Mouse (Mus musculus): ENCODE data around the gene Muc13. TPM values are rescaled to one million over a fixed set of nuclear protein-coding genes. Genes with fewer than 3 reads are reported as not detected.
A peak's percentile ranks its signal among the peaks of the same experiment; 100 is the strongest.

Muc13 gene
- 185 and 198 TPM in 2 replicates for total RNA-seq (2017)

DNA sequence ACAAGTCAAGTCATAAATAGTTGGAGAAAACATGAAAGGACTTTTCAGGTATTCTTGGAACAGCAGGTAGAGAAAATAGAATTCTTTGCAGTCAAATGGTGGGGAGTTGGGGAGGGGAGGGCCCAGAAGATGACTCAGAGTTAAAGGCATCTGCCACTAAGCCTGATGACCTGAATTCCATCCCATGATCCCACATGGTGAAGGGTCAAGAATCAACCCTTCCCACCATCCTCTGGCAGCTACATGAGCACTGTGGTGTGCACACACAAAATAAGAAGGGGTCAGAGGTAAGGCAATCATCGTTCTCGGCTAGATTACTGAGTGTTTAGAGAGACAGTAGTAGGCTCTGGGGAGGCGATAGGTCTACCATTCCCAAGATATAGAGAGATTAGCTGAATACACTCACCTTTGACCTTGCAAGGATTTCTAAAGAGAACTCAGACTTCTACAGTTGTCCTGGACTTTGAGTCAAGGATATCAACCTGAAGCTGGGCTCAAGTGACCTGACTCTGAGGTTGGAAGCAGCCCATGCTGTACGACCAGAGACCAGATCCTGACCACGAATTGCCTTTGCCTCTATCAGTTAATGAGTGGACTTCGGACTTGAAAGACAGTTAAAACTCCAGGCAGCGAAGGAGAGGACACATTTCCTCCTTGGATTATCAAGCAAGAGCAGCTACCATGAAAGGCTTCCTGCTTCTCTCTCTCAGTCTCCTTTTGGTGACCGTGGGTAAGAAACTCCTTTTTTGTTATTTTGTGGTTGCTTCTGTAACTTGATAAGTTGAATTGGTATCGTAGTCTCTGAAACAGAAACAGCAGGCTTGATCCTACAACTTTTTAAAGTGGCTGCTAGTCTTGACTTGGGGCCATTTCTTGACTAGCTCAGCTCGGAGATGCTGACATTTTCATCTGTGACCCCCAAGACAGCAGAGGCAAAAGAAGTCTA is at the start of gene Muc13:
Muc13 (plus strand) TSS at position 192 of the 946 bp plus-strand sequence.
- peak; percentile 26 for ATAC-seq (replicated peaks; ENCODE audit: low read depth, poor library complexity, severe bottlenecking)

DNA sequence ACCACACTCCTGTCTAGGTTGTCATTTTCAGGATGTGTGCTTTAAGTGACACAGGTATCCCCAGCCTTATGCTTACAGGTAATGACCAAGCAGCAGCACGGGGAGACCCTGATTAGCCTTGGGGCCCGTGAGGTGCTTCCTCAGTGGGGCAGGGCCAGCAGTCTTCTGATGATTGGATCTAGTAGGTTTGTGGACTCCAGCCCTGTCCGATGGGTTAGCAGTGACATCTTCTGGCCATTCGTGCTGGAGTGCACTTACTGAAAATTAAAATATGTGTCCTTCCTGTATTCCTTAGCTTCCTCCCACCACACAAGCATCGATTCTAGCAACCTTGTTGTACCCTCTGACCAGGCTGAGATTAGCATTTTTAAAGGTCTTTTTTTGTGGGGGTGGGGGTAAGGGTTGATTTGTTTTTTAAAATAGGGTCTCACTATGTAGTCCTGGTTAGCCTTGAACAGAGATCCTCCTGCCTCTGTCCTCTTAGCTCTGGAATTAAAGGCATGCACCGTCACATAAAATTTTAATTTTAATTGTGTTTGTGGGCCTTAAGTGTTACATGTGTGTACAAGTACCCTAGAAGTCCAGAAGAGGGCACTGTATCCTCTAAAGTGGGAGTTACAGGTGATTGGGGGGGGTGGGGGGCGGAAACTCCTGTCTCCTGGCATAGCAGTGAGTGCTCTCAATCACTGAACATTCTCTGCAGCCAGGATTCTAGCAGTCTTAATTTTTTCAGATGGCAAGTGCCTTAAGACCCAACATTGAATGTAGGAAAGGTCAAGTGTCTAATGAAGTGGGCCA is 49.0 kb upstream of the Muc13 start:
- ATAC-seq (replicated peaks; ENCODE audit: low read depth, poor library complexity, severe bottlenecking): peak; percentile 34

DNA sequence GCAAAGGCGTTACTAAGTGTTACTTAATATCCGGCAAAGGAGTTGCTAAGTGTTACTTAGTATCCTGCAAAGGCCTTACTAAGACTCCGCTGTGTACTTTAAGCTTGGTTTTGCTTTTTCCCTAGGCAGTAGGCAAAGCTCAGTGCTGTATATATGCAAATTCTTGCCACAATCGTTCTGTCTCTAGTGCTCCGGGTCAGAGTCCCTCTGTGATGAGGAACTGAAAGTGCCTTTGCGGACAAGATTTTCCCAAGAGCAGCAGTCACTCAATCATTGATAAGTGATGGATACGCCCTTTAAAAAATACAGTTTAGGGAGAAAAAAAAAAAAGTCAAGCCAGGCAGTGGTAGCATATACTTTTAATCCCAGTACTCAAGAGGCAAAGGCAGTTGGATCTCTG is 48.4 kb upstream of the Muc13 start:
- peak; percentile 64 for ATAC-seq (replicated peaks; ENCODE audit: low read depth, poor library complexity, severe bottlenecking)

DNA sequence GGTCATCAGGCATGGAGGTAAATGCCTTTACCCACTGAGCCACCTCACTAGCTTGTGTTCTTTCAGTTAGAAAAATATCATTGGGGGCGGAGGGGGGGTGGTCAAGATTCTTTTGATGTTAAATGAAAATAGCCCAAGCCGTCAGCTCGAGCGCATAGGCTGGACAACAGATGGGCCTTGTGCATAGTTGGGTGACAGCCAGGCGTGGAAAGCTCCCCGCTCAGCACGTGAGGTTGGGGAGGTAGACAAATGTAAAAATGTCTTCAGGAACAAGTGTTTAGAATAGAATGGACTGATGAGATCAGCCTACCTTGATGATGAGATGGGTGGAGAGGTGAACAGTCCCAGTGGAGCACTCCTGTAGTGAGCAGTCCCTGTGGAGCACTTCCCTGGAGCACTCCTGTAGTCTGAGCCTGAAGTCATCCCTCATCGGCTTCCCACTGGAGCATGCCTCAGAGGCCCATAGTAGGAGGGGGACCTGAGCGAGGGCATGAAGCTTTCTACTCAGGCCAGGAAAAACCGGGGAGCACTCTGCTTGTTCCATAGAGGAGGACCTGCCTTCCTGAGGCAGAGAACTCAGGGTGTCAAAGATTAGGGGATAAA is 47.7 kb upstream of the Muc13 start:
- no peak for ATAC-seq (replicated peaks; ENCODE audit: low read depth, poor library complexity, severe bottlenecking)

DNA sequence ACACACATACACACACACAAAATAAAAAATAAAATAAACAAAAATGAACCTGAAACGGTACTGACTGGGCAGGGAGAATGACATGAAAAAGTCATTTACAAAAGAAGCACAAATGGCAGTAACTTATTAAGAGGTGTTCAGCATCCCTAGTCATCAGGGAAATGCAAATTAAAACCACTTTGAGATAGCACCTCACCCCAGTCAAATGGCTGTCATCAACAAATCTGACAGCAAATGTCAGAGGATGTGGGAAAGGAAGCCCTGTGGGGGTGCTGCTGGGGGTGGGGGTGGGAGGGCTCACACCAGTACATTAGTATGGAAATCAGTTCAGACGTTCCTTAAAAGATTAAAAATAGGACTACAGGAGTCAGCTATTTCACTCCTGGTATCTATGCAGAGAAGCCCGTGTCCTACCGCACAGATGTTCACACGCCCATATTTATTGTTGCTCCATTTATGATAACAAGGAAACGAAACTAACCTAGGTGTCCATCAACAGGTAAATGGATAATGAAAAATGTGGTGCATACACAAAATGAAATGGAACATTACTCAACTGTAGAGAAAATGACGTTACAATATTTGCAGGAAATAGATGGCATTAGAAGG is 46.4 kb upstream of the Muc13 start:
- no peak for ATAC-seq (replicated peaks; ENCODE audit: low read depth, poor library complexity, severe bottlenecking)

DNA sequence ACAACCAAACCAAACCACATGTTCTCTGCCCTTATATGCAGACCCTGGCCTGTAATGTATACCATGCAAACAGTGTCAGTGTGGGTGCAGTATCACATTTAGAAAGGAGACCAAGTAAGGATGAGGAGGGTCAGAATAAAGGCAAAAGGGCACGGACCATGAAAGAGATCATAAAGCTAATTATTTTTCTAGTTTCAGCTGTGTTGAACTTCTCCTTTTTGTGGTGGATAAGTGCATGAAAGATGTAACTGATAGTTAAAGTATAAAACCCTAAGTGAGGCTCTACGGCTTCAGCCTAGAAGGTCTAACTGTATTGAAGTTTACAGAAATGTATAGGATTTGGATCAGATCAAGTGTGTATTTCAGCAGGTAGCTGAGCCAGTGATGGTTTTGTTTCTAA is 45.8 kb upstream of the Muc13 start:
- ATAC-seq (replicated peaks; ENCODE audit: low read depth, poor library complexity, severe bottlenecking): no peak

DNA sequence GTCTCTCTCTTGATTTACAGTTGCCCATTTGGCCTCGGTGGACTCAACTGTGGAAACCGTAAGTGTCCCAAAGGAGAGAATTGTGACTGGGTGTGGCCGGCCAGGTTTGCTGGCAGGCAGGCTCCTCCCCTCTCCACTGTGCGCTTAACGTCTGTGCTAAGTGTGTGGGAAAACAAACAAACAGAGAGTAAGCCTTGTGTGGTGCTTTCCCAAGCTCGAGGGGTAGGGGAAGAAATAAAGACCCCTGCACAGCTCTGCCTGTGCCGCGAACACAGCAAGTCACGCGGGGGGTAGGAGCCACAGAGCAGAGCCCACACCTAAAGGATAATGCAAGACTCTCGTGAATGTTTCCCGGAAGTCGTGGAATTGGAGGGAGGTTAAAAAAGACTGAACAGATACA is 42.7 kb upstream of the Muc13 start:
- peak; percentile 13 for ATAC-seq (replicated peaks; ENCODE audit: low read depth, poor library complexity, severe bottlenecking)

DNA sequence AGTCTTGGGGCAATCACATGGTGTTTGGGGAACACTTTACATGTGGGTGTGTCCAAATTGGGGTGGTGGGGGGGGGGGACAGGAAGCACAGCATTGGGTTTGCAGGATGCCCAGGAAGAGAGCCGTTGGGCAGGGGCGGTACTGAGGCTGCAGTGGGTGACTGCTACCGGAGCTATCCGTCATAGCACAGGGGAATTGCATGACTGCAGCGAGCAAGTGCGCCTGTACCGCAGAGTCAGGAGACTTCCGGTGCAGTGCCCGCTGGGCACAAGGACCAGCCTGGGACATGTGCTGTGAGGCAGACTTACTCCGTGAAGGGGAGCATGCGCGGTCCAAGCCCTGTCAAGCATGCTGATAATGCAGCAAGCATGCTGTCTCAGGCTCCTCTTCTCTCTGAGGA is 42.2 kb upstream of the Muc13 start:
- peak; percentile 78 for ATAC-seq (replicated peaks; ENCODE audit: low read depth, poor library complexity, severe bottlenecking)

DNA sequence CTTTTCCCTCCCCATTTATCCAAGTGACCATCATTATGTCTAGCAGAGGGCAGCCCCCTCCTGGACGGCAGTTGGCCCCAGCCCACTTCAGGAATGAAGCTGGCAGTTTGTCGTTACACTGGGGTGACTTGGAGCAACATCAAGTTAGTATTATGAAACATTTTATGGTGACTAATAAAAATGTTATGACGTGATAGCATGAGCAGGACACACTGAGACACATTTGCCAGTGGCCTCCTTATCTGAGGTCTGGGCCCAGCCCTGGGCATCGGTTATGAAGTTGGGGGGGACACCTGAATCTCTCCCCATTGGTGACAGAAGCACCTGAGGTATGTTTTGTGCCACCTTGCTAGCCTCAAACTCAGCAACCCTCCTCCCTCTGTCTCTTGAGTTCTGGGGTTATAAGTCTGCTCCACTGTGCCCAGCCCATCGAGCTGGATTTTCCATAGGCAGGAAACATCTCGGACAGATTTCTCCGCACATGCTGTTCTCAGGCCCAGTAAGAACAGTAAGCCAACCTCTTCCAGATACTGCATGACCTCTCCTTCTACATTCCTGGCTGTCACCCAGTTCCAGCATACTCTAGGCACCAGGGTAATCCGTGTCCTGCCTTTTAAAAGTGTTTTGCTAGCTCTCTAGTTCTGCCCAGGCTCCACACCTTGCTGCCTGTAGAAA is 40.8 kb upstream of the Muc13 start:
- no peak for ATAC-seq (replicated peaks; ENCODE audit: low read depth, poor library complexity, severe bottlenecking)

DNA sequence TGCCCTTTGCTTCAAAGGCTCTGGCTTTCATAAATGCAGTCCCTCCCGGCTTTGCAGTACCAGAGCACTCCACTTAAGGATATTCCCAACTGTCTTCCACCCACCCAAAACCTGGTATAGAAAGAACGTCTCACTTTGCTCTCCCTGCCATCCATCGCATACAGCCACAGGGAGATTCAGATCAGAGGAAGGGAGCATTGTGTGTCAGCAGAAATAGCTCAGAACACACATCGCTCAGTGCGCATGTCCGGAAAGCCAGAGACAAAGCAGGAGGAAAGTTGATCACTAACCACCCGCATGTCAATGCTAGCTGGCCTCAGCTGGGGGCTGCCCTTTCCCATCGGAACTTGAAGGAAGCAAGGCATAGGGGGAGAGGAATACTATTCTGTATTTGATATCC is 38.5 kb upstream of the Muc13 start:
- ATAC-seq (replicated peaks; ENCODE audit: low read depth, poor library complexity, severe bottlenecking): peak; percentile 23

DNA sequence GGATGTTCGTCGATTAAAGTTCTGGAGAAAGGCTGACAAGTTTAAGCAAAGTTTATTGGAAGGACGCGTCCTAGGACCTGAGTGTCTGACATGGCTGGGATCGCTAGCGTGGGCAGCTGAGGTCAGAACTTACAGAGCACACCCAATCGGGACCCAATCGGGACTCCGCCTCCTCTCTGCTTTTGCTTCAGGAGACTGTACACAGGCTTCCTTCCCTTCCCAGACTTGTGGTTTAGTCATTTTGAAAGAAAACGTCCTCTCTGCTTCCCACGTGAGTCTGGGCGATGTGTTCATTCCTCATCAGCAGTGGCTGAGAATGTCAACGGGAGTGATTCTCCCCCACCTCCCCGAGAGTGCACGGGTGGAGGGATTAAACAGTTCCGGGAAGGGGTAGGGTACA is 37.9 kb upstream of the Muc13 start:
- peak; percentile 37 for ATAC-seq (replicated peaks; ENCODE audit: low read depth, poor library complexity, severe bottlenecking)

DNA sequence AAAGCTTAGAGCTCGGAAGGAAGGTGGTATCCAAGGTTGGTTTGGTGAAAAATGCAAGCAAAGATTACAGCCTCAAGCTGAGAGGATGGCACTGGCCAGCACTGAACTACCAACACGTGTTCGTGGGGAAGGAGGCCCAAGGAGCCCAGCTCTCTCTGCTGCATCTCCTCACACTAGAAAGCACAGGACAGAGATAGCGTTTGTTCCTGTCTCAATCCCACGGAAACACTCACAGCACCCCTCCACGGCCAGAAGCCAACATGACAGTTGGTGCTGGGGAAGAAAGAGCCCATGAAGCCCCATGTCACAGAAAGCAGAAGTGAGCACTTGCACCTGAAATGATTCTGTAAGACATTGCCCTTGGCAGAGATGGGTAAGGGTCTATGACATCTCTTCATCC is 37.4 kb upstream of the Muc13 start:
- ATAC-seq (replicated peaks; ENCODE audit: low read depth, poor library complexity, severe bottlenecking): peak; percentile 57

DNA sequence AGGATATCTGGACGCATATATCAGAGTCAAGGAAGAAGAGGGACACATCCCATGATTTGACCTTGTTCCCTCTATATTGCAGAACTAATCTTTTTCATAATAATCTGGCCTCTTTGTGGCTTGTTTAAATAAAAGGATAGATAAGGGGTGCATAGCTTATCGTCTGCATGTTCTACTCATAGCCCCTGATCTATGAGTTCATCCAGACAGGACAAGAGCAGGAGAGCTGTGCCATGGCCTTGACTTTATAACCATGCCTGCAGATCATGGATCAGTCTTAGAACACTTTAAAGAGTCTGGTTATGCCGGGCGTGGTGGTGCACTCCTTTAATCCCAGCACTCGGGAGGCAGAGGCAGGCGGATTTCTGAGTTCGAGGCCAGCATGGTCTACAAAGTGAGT is 34.6 kb upstream of the Muc13 start:
- no peak for ATAC-seq (replicated peaks; ENCODE audit: low read depth, poor library complexity, severe bottlenecking)

DNA sequence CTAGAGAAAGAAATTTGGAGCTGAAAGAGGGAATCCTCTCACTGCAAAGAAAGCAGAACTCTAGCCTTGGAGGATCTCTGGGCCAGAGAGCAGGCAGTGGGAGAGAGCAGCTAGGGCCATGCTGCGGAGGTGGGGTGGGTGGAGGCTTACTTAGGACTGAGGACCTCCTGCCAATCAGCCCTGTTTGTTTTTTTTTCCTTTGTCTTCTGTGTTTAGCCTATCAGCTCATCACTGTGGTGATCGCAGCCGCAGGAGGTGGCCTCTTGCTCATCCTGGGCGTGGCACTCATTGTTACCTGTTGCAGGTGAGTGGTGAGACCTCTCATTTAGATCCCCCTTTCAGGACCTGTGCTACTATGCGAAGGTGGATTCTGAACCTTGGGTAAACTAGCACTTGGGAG is 33.3 kb upstream of the Muc13 start:
- no peak for ATAC-seq (replicated peaks; ENCODE audit: low read depth, poor library complexity, severe bottlenecking)

DNA sequence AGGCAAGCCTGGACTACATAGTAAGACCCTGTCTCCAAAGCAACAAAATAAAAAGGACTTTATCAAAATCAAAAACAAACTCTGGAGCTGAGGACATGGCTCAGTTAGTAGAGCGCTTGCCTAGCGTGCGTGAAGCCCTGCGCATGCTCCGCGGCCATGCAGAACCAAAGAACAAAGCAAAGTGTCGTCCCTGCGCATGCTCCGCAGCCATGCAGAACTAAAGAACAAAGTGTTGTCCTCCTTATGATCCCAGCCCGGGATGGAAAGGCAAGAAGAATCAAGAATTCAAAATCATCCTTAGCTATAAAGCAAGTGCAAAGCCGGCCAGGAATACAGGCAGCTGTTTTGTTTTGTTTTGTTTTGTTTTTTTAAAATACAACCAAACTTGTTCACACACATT is 32.8 kb upstream of the Muc13 start:
- ATAC-seq (replicated peaks; ENCODE audit: low read depth, poor library complexity, severe bottlenecking): no peak

DNA sequence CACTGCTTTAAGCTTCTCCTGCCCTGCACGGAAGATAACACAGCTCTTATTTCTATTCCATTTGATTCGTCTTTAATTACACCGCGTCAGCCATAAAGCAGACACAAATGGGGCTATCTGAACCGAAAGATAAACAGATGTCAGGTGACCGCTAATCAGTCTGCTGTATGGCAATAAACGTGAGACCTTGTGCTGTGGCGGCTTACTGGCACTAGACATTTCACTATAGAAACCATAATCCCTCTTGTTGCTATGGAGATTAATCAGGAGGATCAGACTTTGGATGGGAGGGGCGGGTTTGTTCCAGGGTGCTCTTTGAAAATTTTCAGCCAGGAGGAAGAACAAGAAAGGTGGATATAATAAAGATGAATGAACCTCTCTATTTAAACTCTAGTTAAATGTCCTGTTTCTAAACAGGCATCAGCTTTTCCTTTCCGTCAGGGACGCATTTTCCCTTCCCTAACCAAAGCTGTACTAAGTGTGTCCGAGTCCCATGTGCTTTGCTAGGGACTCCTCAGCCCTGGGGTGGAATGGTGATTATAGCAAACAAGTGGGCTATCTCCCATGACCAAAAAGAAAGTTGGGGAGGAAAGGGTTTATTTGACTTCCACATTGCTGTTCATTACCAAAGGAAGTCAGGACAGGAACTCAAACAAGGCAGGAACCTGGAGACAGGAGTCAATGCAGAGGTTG is 29.2 kb upstream of the Muc13 start:
- no peak; the same call in 1 of the 2 replicates for ATAC-seq (replicated peaks; ENCODE audit: low read depth, poor library complexity, severe bottlenecking)

DNA sequence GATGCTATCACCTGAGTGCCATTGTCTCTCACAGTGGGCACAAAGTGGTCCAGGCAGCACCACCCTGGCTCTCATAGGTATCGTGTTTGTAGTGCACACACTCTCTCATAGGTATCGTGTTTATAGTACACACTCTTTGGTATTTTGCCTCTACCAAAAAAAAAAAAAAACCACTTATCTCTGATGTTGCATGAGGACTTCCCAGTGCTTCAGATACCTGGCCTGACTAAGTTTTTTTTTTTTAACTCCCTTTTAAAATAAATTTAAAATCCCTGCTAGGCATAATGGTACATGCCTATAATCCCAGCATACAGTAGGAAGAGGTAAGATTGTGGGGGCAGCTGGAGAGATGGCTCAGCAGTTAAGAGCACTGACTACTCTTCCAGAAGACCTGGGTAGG is 28.4 kb upstream of the Muc13 start:
- ATAC-seq (replicated peaks; ENCODE audit: low read depth, poor library complexity, severe bottlenecking): no peak

DNA sequence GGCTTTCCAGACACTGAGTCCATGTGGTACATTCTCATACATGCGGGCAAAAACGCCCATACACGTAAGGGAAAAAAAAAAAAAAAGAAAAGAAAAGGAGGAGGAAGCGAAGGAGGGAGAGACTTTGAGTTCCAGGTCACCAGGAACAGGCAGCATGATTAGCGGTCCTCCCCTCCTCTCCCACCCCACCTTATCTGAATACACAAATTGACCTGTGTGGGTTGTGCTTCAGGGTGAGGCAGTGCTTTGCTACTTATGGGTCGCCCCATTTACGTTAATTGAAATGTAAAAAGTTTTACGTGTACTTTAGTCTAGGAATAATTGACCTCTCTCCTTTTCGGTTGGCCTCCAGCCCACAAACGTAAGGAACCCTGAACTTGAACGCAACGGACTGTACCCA is 27.5 kb upstream of the Muc13 start:
- no peak for ATAC-seq (replicated peaks; ENCODE audit: low read depth, poor library complexity, severe bottlenecking)

DNA sequence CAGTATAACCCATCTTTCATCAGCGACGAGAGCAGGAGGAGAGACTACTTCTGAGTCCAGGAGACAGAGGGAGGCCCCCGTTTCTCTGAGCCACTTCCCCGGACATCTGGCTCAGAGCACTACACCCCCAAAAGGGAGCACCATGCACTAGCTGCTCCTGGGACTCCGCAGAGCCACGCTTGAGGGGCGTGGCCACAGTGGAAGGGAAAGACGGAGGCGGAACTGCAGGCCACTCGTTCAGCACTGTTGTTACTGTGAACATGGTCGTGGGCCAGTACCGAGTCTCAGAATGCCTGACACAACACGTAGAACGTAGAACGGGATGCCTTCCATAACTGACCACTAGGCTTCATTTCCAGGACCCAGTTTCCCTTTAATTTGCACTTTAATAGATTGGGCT is 27.1 kb upstream of the Muc13 start:
- ATAC-seq (replicated peaks; ENCODE audit: low read depth, poor library complexity, severe bottlenecking): no peak
